8 mouse cellular contexts compared by ENCODE assay signal in genomic region chr3:142318147-142318546, GRCm38 (mm10).
DNase-seq lines count a peak whose midpoint lies in the region; ATAC-seq and TF ChIP-seq lines count a peak whose summit lies in the region.

No protein-coding gene starts in this region.

- DNase-seq in NIH3T3 (ENCODE audit: low read depth), result peak; percentile 93
- peak; percentile 39 for DNase-seq in cerebellum, adult 9-11 months
- DNase-seq in heart, postnatal 36 days, result peak; percentile 73 to 79
- DNase-seq in layer of hippocampus, adult 2 months (ENCODE audit: low spot score in 2 of 2), result peak; percentile 70 to 73
- peak; percentile 66 to 76 for DNase-seq in lung, postnatal 4 days
- DNase-seq in thymus, postnatal 0 days (ENCODE audit: low spot score), result no peak

- peak overlapping the region; percentile 81 for H3K27ac ChIP-seq in layer of hippocampus, adult 2 months
- no peak overlapping the region; the same call in 1 of the 2 replicates for H3K27ac ChIP-seq in stomach, embryonic 16.5 days (ENCODE audit: low read length)

- no peak overlapping the region for H3K4me2 ChIP-seq in stomach, embryonic 16.5 days (ENCODE audit: low read depth, low read length)

- no peaks in the 10 kb centered on the region for H3K27me3 ChIP-seq in stomach, embryonic 16.5 days (ENCODE audit: control insufficient read depth, insufficient read depth, low read length)

- peaks cover 3% of the 10 kb centered on the region; the same call in 1 of the 2 replicates for H3K4me1 ChIP-seq in stomach, embryonic 16.5 days (ENCODE audit: control insufficient read depth, insufficient read depth, low read length)

- 34% methylated on average over 2 of the region's 2 CpGs for WGBS in stomach, embryonic 16.5 days

- peak; percentile 95 for ATAC-seq in frontal cortex, adult (ENCODE audit: low TSS enrichment)
- ATAC-seq in stomach, embryonic 16.5 days (ENCODE audit: insufficient read depth, low FRiP score), result peak; percentile 93

- 0 out of 2 replicates have a peak, but pooled peaks have one; percentile 11 for TF ChIP-seq CTCF in layer of hippocampus, adult 2 months (conservative IDR thresholded peaks at IDR 0.05)

- H3K9me3 ChIP-seq in stomach, embryonic 16.5 days (replicated peaks; ENCODE audit: control insufficient read depth, low read length), result no peaks in the 10 kb centered on the region

- H3K36me3 ChIP-seq in stomach, embryonic 16.5 days (ENCODE audit: control insufficient read depth, insufficient read depth, low read length), result no peaks in the 10 kb centered on the region

- intact Hi-C loops in heart, postnatal 36 days (cut with DNase I), result no loop called here

- no peak overlapping the region for H3K4me3 ChIP-seq in layer of hippocampus, adult 2 months
- no peak overlapping the region for H3K4me3 ChIP-seq in stomach, embryonic 16.5 days (replicated peaks; ENCODE audit: low read length)

- H3K9ac ChIP-seq in stomach, embryonic 16.5 days (ENCODE audit: low read length), result no peak overlapping the region
